Mouse (Mus musculus) lung, postnatal 36 days (tissue): ENCODE measurements around the gene Serpinb9e.
A peak's percentile ranks its signal among the peaks of the same experiment; 100 is the strongest.
"Not testable (repeated sequence)": the region's sequence is repeated elsewhere in the genome, so short reads cannot be mapped to it uniquely, and the experiment has no call there.

ENCODE experiments used
- DNase-seq: peaks from one replicate; pipeline ENCODE4 v3.0.0; 2022; ENCODE audit warnings: mixed read lengths

Gene Serpinb9e

GRCm38 (mm10) chr13:33249312-33249711 is at the start of gene Serpinb9e:
Gene Serpinb9e (plus strand): TSS chr13:33249612.
- DNase-seq = not testable (repeated sequence)

GRCm38 (mm10) chr13:33199740-33200139 is 49.7 kb upstream of the Serpinb9e start:
- DNase-seq = peak; percentile 28

GRCm38 (mm10) chr13:33308631-33309030 is 59.2 kb downstream of the Serpinb9e start:
- not testable (repeated sequence) for DNase-seq
